Mouse (Mus musculus) fibroblast of lung, adult 2 months (primary cell): Measurements from ENCODE around the gene Ptprb.

Experiments used
- DNase-seq: peaks from one replicate; pipeline ENCODE4 v3.0.0-alpha.2; 2011; ENCODE audit warnings: low read depth

Ptprb gene

GRCm38 (mm10) chr10:116275280-116275679 lies at the start of gene Ptprb:
Ptprb (plus strand) TSS chr10:116275523.
- no peak for DNase-seq

GRCm38 (mm10) chr10:116235299-116235698 lies 40.0 kb upstream of the Ptprb start:
- no peak for DNase-seq

GRCm38 (mm10) chr10:116242200-116242599 lies 33.1 kb upstream of the Ptprb start:
- DNase-seq = no peak

GRCm38 (mm10) chr10:116243373-116243772 lies 31.9 kb upstream of the Ptprb start:
- no peak for DNase-seq

- no peak for DNase-seq
Measured at GRCm38 (mm10) chr10:116245632-116246031, 29.7 kb upstream of the Ptprb start.

- DNase-seq = no peak
Measured at GRCm38 (mm10) chr10:116252668-116253067, 22.7 kb upstream of the Ptprb start.

GRCm38 (mm10) chr10:116253972-116254371 lies 21.4 kb upstream of the Ptprb start:
- DNase-seq = no peak

GRCm38 (mm10) chr10:116259298-116259697 lies 16.0 kb upstream of the Ptprb start:
- DNase-seq = no peak

- peak; percentile 48 for DNase-seq
Measured at GRCm38 (mm10) chr10:116260658-116261433, 14.5 kb upstream of the Ptprb start.

- DNase-seq = no peak
Measured at GRCm38 (mm10) chr10:116261559-116261958, 13.8 kb upstream of the Ptprb start.

GRCm38 (mm10) chr10:116264521-116264920 lies 10.8 kb upstream of the Ptprb start:
- no peak for DNase-seq

- DNase-seq = peak; percentile 25
Measured at GRCm38 (mm10) chr10:116266561-116267433, 8.5 kb upstream of the Ptprb start.

GRCm38 (mm10) chr10:116267434-116267822 lies 7.9 kb upstream of the Ptprb start:
- DNase-seq = no peak

GRCm38 (mm10) chr10:116268343-116268742 lies 7.0 kb upstream of the Ptprb start:
- no peak for DNase-seq

- no peak for DNase-seq
Measured at GRCm38 (mm10) chr10:116270646-116271469, 4.5 kb upstream of the Ptprb start.

- DNase-seq = no peak
Measured at GRCm38 (mm10) chr10:116271470-116271915, 3.8 kb upstream of the Ptprb start.

GRCm38 (mm10) chr10:116272156-116272555 lies 3.2 kb upstream of the Ptprb start:
- DNase-seq = no peak

GRCm38 (mm10) chr10:116286697-116287344 lies 11.5 kb downstream of the Ptprb start:
- no peak for DNase-seq

- DNase-seq = no peak
Measured at GRCm38 (mm10) chr10:116288130-116288529, 12.8 kb downstream of the Ptprb start.

GRCm38 (mm10) chr10:116290483-116290882 lies 15.2 kb downstream of the Ptprb start:
- DNase-seq = no peak

GRCm38 (mm10) chr10:116291153-116291755 lies 15.9 kb downstream of the Ptprb start:
- no peak for DNase-seq
